Mouse (Mus musculus) brain, embryonic 14.5 days (tissue): ENCODE measurements around the gene Ubr4.

Experiments used
- CTCF ChIP-seq: fragments of 200-500 bp; IDR thresholded peaks from 2 replicates; pipeline ENCODE4 v1.5.1; 2012; ENCODE audit warnings: inconsistent platforms, mild to moderate bottlenecking, moderate library complexity, borderline replicate concordance; ENCODE audit not compliant: insufficient read depth, insufficient read length; ENCODE audit errors: extremely low read depth
- POLR2A ChIP-seq: fragments of 200-500 bp; IDR thresholded peaks from 2 replicates; pipeline ENCODE4 v1.6.1; 2012; ENCODE audit warnings: mild to moderate bottlenecking, inconsistent platforms, borderline replicate concordance; ENCODE audit not compliant: poor library complexity, insufficient read depth, insufficient read length, severe bottlenecking; ENCODE audit errors: extremely low read depth

DNA sequence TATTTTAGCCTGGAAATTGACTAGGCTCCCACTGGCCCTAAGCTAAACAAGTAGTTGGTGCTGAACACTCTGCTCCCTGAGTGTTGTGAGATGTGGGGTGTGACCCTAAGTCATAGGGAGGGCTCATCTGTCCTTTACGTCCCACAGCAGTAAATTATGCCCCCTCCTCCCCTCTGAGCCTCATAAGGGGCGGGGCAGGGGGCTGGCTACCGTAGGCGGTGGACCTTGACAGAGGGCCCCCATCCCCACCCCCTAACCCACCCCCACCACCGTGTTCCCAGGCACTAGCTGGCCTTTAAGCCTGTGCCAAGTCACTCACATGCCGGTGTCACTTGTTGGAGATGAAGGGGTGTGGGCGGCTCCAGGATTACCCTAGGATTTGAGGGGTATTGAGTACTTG is 132.1 kb downstream of the Ubr4 start:
- TF ChIP-seq POLR2A (no peak), CTCF (no peak)
